Mouse (Mus musculus): ENCODE measurements around the gene Fah. TPM values are rescaled to one million over a fixed set of nuclear protein-coding genes. Genes with fewer than 3 reads are reported as not detected.

The Fah gene
- 78.8 and 103 TPM in 2 replicates for polyA plus RNA-seq (2015; fragmentation: Nextera tagmentation; extraction: Ambion mirVana)

- ATAC-seq (ENCODE audit: insufficient read depth) = peak; percentile 45
- Histone ChIP-seq H3K9ac (peak within 1 kb of the TSS; percentile 59), H3K27me3 (0 out of 2 replicates have a peak, but pooled peaks cover 4% of the 10 kb centered on the region), H3K4me1 (replicated peaks) (peaks cover 21% of the 10 kb centered on the region), H3K36me3 (replicated peaks) (0 out of 2 replicates have a peak, but pooled peaks cover 3% of the 10 kb centered on the region), H3K9me3 (replicated peaks) (no peaks in the 10 kb centered on the region), H3K4me2 (peak within 1 kb of the TSS; percentile 92), H3K27ac (replicated peaks) (peak within 1 kb of the TSS; percentile 78), H3K4me3 (replicated peaks) (peak within 1 kb of the TSS; percentile 66)
- WGBS (ENCODE audit: insufficient replicate concordance) = 7% methylated on average over 10 of the region's 10 CpGs
These were observed at the start of gene Fah for GRCm38 (mm10) chr7:84606293-84606749. Fah (minus strand) TSS chr7:84606722.

DNA sequence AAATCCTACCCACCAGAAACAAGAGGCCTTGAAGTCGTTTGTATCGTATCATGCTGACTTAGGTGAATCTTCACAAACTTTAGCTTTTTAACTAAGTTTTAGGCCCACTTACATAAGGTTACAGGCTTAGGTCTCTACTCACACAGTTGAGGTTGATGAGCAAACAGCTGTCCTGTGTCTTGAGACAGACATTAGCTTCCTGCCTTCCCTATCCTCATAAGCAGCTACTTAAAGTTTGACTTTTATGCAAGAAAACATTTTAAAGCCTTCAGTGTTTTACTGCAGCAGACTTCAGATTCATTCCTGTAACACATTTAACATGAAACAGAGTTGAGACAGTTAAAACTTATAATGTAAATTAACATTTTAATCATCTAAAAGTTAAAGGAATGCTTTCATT is 46.2 kb upstream of the Fah start:
- Histone ChIP-seq H3K9ac (no peak overlapping the region), H3K9me3 (replicated peaks) (no peaks in the 10 kb centered on the region), H3K4me3 (replicated peaks) (no peak overlapping the region), H3K4me2 (peak overlapping the region; percentile 34; the same call in 1 of the 2 replicates), H3K27ac (replicated peaks) (peak overlapping the region; percentile 67), H3K4me1 (replicated peaks) (peaks cover 80% of the 10 kb centered on the region), H3K36me3 (replicated peaks) (peaks cover 5% of the 10 kb centered on the region), H3K27me3 (no peaks in the 10 kb centered on the region)
- WGBS (ENCODE audit: insufficient replicate concordance) = 55% methylated on average over 2 of the region's 2 CpGs
- no peak for ATAC-seq (ENCODE audit: insufficient read depth)

- peaks cover 75% of the 10 kb centered on the region for H3K4me1 ChIP-seq (replicated peaks)
- 35% methylated on average over 2 of the region's 2 CpGs for WGBS (ENCODE audit: insufficient replicate concordance)
- ATAC-seq (ENCODE audit: insufficient read depth) = peak; percentile 1; the same call in 1 of the 2 replicates
- peak overlapping the region; percentile 24 for H3K4me3 ChIP-seq (replicated peaks)
- H3K27ac ChIP-seq (replicated peaks) = peak overlapping the region; percentile 95
- H3K36me3 ChIP-seq (replicated peaks) = peaks cover 5% of the 10 kb centered on the region
- peak overlapping the region; percentile 47 for H3K9ac ChIP-seq
- no peaks in the 10 kb centered on the region for H3K9me3 ChIP-seq (replicated peaks)
- peak overlapping the region; percentile 61 for H3K4me2 ChIP-seq
- no peaks in the 10 kb centered on the region for H3K27me3 ChIP-seq
These were observed 45.4 kb upstream of the Fah start for GRCm38 (mm10) chr7:84651987-84652321.

DNA sequence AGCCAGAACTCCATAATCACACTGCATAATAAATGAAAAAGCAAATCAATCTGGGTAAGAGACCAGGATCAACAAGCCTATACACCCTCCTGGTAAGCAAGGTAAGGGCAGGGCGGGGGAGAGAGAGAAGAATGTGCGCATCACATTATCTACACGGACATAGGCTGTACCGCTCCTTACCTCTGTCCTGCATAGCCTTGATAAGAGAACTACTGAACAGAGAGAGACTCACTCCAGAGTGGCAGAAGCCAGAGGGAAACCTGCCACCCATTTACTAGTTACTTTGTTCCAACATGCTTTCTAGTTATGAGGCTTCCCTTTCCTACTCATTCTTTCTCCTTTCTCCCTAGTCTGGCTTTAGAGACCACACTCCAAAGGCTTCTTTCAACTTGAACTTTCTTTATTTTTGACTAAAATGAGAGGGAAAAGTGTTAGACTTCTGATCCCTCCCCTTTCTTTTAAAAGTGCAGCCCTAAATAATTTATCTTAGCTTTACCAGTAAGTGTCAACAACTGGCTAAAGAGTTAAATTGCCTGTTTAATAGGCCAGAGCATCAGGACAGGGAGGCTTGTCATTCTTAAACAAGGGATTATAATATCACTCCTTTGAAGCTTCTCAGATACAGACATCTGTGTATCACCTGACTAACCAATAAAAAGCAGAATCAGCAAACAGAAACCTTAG is 44.9 kb upstream of the Fah start:
- peaks cover 5% of the 10 kb centered on the region for H3K36me3 ChIP-seq (replicated peaks)
- peak overlapping the region; percentile 47 for H3K9ac ChIP-seq
- no peaks in the 10 kb centered on the region for H3K27me3 ChIP-seq
- peak overlapping the region; percentile 95 for H3K27ac ChIP-seq (replicated peaks)
- peak overlapping the region; percentile 61 for H3K4me2 ChIP-seq
- H3K9me3 ChIP-seq (replicated peaks) = no peaks in the 10 kb centered on the region
- WGBS (ENCODE audit: insufficient replicate concordance) = 17% methylated on average over 4 of the region's 4 CpGs
- ATAC-seq (ENCODE audit: insufficient read depth) = peak; percentile 100
- H3K4me1 ChIP-seq (replicated peaks) = peaks cover 71% of the 10 kb centered on the region
- peak overlapping the region; percentile 24 for H3K4me3 ChIP-seq (replicated peaks)

DNA sequence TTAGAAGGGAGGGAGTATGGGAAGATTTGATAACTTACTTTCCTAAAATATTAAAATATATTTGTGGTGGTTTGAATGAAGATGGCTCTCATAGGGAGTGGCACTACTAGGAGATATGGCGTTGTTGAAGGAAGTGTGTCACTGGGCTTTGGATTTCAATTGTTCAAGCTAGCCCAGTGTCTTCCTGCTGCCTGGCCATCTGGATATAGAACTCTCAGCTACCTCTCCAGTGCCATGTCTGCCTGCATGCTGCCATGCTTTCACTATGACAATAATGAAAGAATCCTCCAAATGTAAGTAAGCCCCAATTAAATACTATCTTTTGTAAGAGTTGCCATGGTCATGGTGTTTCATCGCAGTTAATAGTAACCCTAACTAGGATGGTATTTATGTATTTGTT is 42.5 kb upstream of the Fah start:
- no peak overlapping the region for H3K27ac ChIP-seq (replicated peaks)
- H3K9me3 ChIP-seq (replicated peaks) = no peaks in the 10 kb centered on the region
- 80% methylated on average over 2 of the region's 2 CpGs for WGBS (ENCODE audit: insufficient replicate concordance)
- no peak for ATAC-seq (ENCODE audit: insufficient read depth)
- H3K27me3 ChIP-seq = no peaks in the 10 kb centered on the region
- no peak overlapping the region for H3K9ac ChIP-seq
- H3K4me3 ChIP-seq (replicated peaks) = no peak overlapping the region
- H3K36me3 ChIP-seq (replicated peaks) = peaks cover 5% of the 10 kb centered on the region
- H3K4me1 ChIP-seq (replicated peaks) = peaks cover 69% of the 10 kb centered on the region
- H3K4me2 ChIP-seq = no peak overlapping the region

DNA sequence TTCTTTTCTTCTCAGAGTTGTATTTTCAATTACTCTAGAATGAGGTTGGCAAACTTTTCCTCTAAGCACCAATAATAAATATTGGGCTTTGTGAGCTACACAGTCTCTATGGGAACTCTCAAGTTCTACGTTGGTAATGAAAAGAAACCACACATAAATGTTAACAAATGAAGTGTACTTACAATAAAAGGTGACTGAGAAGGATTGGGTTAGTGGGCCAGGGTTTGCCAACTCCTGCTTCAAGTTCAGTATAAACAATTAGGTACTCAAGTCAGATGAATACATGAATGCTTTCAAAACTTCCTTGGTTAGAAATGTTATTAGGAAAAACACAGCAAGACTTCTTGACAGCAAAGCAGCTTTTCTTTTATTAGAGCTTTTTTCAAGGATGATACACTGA is 39.7 kb upstream of the Fah start:
- H3K4me3 ChIP-seq (replicated peaks) = no peak overlapping the region
- H3K4me2 ChIP-seq = no peak overlapping the region
- no peak overlapping the region for H3K27ac ChIP-seq (replicated peaks)
- no peaks in the 10 kb centered on the region for H3K9me3 ChIP-seq (replicated peaks)
- no peak overlapping the region for H3K9ac ChIP-seq
- H3K4me1 ChIP-seq (replicated peaks) = peaks cover 60% of the 10 kb centered on the region
- WGBS (ENCODE audit: insufficient replicate concordance) = 88% methylated on average over 1 of the region's 1 CpGs
- H3K36me3 ChIP-seq (replicated peaks) = peaks cover 5% of the 10 kb centered on the region
- ATAC-seq (ENCODE audit: insufficient read depth) = no peak
- H3K27me3 ChIP-seq = no peaks in the 10 kb centered on the region

- H3K9ac ChIP-seq = no peak overlapping the region
- 52% methylated on average over 6 of the region's 6 CpGs for WGBS (ENCODE audit: insufficient replicate concordance)
- no peaks in the 10 kb centered on the region for H3K9me3 ChIP-seq (replicated peaks)
- ATAC-seq (ENCODE audit: insufficient read depth) = peak; percentile 78
- H3K27me3 ChIP-seq = no peaks in the 10 kb centered on the region
- peak overlapping the region; percentile 48 for H3K27ac ChIP-seq (replicated peaks)
- H3K4me3 ChIP-seq (replicated peaks) = no peak overlapping the region
- peaks cover 46% of the 10 kb centered on the region for H3K4me1 ChIP-seq (replicated peaks)
- peak overlapping the region; percentile 24; the same call in 1 of the 2 replicates for H3K4me2 ChIP-seq
- H3K36me3 ChIP-seq (replicated peaks) = 0 out of 2 replicates have a peak, but pooled peaks cover 2% of the 10 kb centered on the region
These were observed 36.9 kb upstream of the Fah start for GRCm38 (mm10) chr7:84643270-84643998.

DNA sequence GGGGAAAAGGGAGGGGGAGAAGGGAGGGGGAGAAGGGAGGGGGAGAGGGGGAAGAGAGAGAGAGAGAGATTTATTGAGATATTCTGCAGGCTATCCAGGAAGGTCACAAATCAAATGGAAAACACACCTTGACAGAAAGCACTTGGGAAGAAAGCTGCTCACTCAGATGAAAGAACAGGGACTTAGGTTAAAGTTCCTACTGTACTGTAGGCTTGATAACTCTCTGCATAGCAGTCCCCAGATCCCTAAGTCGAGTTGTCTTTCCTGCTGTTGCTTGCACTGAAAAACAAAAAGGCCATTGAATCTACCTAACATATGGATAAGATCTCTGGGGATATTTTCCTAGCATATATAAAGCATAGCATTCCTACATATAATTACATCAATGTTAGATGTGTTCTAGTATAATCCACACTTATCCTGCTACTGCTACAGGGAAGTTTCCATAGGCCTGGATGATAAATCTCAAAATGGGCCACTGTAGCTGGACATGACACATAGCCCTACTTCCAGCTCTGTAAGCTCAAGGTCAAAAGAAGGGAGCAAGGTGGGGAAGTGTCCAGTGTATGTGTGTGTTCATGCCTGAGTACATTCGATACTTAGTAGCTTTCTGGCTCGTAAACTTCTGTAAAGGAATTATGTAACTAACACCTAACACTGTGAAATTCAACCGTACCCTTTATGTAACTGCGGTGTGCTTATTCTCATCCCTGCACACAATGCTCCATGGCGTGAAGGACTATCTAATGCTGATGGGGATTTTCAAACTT is 35.8 kb upstream of the Fah start:
- H3K36me3 ChIP-seq (replicated peaks) = no peaks in the 10 kb centered on the region
- no peak overlapping the region for H3K9ac ChIP-seq
- H3K27me3 ChIP-seq = no peaks in the 10 kb centered on the region
- no peak for ATAC-seq (ENCODE audit: insufficient read depth)
- H3K4me3 ChIP-seq (replicated peaks) = no peak overlapping the region
- no peak overlapping the region for H3K4me2 ChIP-seq
- peak overlapping the region; percentile 43; the same call in 1 of the 2 replicates for H3K27ac ChIP-seq (replicated peaks)
- peaks cover 42% of the 10 kb centered on the region for H3K4me1 ChIP-seq (replicated peaks)
- WGBS (ENCODE audit: insufficient replicate concordance) = 85% methylated on average over 6 of the region's 6 CpGs
- no peaks in the 10 kb centered on the region for H3K9me3 ChIP-seq (replicated peaks)

- ATAC-seq (ENCODE audit: insufficient read depth) = no peak
These were observed 30.4 kb upstream of the Fah start for GRCm38 (mm10) chr7:84636939-84637338.

GRCm38 (mm10) chr7:84631878-84632277 is 25.4 kb upstream of the Fah start:
- Histone ChIP-seq H3K4me1 (replicated peaks) (peaks cover 25% of the 10 kb centered on the region), H3K27ac (replicated peaks) (peak overlapping the region; percentile 73), H3K27me3 (no peaks in the 10 kb centered on the region), H3K4me2 (peak overlapping the region; percentile 32; the same call in 1 of the 2 replicates), H3K4me3 (replicated peaks) (no peak overlapping the region), H3K9me3 (replicated peaks) (no peaks in the 10 kb centered on the region), H3K9ac (no peak overlapping the region), H3K36me3 (replicated peaks) (peaks cover 39% of the 10 kb centered on the region)
- WGBS (ENCODE audit: insufficient replicate concordance) = 38% methylated on average over 3 of the region's 3 CpGs
- ATAC-seq (ENCODE audit: insufficient read depth) = peak; percentile 99

More at GRCm38 (mm10) chr7:84636939-84637338, 30.4 kb upstream of the Fah start:
- Histone ChIP-seq H3K36me3 (replicated peaks) (peaks cover 22% of the 10 kb centered on the region), H3K27ac (replicated peaks) (no peak overlapping the region), H3K4me3 (replicated peaks) (no peak overlapping the region), H3K4me2 (no peak overlapping the region), H3K9me3 (replicated peaks) (no peaks in the 10 kb centered on the region), H3K9ac (no peak overlapping the region), H3K4me1 (replicated peaks) (peaks cover 22% of the 10 kb centered on the region), H3K27me3 (no peaks in the 10 kb centered on the region)

- no peak for ATAC-seq (ENCODE audit: insufficient read depth)
- H3K4me2 ChIP-seq = no peak overlapping the region
- no peaks in the 10 kb centered on the region for H3K9me3 ChIP-seq (replicated peaks)
- H3K36me3 ChIP-seq (replicated peaks) = peaks cover 39% of the 10 kb centered on the region
- H3K4me3 ChIP-seq (replicated peaks) = no peak overlapping the region
- no peak overlapping the region for H3K27ac ChIP-seq (replicated peaks)
- H3K9ac ChIP-seq = no peak overlapping the region
- H3K4me1 ChIP-seq (replicated peaks) = no peaks in the 10 kb centered on the region
- H3K27me3 ChIP-seq = no peaks in the 10 kb centered on the region
- 90% methylated on average over 4 of the region's 4 CpGs for WGBS (ENCODE audit: insufficient replicate concordance)
These were observed 17.2 kb upstream of the Fah start for GRCm38 (mm10) chr7:84623718-84624117.

All from liver, embryonic 15.5 days (tissue).